Mouse (Mus musculus) liver, embryonic 15.5 days (tissue): ENCODE results near the gene Capn1. TPM values are rescaled to one million over a fixed set of nuclear protein-coding genes. Genes with fewer than 3 reads are reported as not detected.
A peak's percentile ranks its signal among the peaks of the same experiment; 100 is the strongest.
"Not testable (repeated sequence)": the region's sequence is repeated elsewhere in the genome, so short reads cannot be mapped to it uniquely, and the experiment has no call there.

Source experiments
- ATAC-seq: fragments of 200-750 bp; cut with Nextera tagmentation; 2 replicates; pipeline ENCODE4 v1.8.0; 2017; ENCODE audit warnings: moderate number of reproducible peaks, mild to moderate bottlenecking, moderate library complexity; ENCODE audit not compliant: insufficient read depth
- H3K27ac ChIP-seq: fragments of 300-500 bp; sonication (generic); replicated peaks from 2 replicates; pipeline ENCODE4 v1.5.1; 2015; ENCODE audit warnings: mild to moderate bottlenecking, inconsistent platforms
- H3K27me3 ChIP-seq: fragments of 300-500 bp; sonication (generic); 2 replicates; pipeline ENCODE4 v1.6.1; 2015; ENCODE audit warnings: mild to moderate bottlenecking, inconsistent platforms
- H3K36me3 ChIP-seq: fragments of 300-500 bp; sonication (generic); replicated peaks from 2 replicates; pipeline ENCODE4 v1.6.1; 2015; ENCODE audit warnings: moderate library complexity, mild to moderate bottlenecking, inconsistent platforms
- H3K4me1 ChIP-seq: fragments of 300-500 bp; sonication (generic); replicated peaks from 2 replicates; pipeline ENCODE4 v1.6.1; 2015; ENCODE audit warnings: inconsistent platforms
- H3K4me2 ChIP-seq: fragments of 300-500 bp; sonication (generic); 2 replicates; pipeline ENCODE4 v1.6.1; 2015; ENCODE audit warnings: moderate library complexity, mild to moderate bottlenecking, inconsistent platforms
- H3K4me3 ChIP-seq: fragments of 300-500 bp; sonication (generic); replicated peaks from 2 replicates; pipeline ENCODE4 v1.5.1; 2015; ENCODE audit warnings: mild to moderate bottlenecking, inconsistent platforms
- H3K9ac ChIP-seq: fragments of 300-500 bp; sonication (generic); 2 replicates; pipeline ENCODE4 v1.6.1; 2015; ENCODE audit warnings: moderate library complexity, mild to moderate bottlenecking, inconsistent platforms
- H3K9me3 ChIP-seq: fragments of 300-500 bp; sonication (generic); replicated peaks from 2 replicates; pipeline ENCODE4 v1.6.1; 2016; ENCODE audit warnings: inconsistent platforms
- WGBS: fragments of 180-500 bp; shearing (Covaris S2); methylation state at CpG from one replicate; pipeline ENCODE4 v1.1.7; 2015; ENCODE audit warnings: mixed read lengths; ENCODE audit not compliant: insufficient replicate concordance; 5-methylcytosine and 5-hydroxymethylcytosine counted together
- polyA plus RNA-seq: library from polyadenylated mRNA; unstranded; fragments of >200 nt; fragmentation: Nextera tagmentation; extraction: Ambion mirVana; gene quantifications from 2 replicates; pipeline ENCODE4 v1.2.1, GENCODE M21; 2015

The Capn1 gene
- polyA plus RNA-seq, 1 experiment from 2014 or later, result 25.1 TPM

DNA sequence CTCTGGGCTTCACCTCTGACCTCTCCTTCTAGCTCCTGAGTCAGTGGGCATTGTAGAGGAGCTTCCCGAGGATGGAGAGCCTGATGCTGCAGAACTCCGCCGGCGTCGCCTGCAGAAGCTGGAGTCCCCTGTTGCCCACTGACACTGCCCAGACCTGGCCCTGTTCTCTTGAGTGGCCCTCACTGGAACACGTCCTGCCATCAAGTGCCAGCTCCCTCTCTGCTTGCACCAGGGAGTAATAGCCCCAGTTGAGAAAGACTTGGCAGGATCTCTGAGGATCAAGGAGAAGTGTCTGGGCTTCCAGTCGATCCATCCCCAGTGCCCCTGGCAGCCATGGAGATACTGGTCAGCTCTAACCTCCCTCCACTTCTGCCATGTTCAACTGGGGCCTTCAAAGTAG is 36.8 kb upstream of the Capn1 start:
- no peak overlapping the region for H3K4me2 ChIP-seq
- WGBS, result 83% methylated on average over 7 of the region's 7 CpGs
- H3K4me1 ChIP-seq, result peaks cover 45% of the 10 kb centered on the region
- H3K4me3 ChIP-seq, result no peak overlapping the region
- no peaks in the 10 kb centered on the region for H3K9me3 ChIP-seq
- H3K27ac ChIP-seq, result no peak overlapping the region
- peaks cover 80% of the 10 kb centered on the region for H3K36me3 ChIP-seq
- no peaks in the 10 kb centered on the region for H3K27me3 ChIP-seq
- no peak for ATAC-seq
- H3K9ac ChIP-seq, result no peak overlapping the region

DNA sequence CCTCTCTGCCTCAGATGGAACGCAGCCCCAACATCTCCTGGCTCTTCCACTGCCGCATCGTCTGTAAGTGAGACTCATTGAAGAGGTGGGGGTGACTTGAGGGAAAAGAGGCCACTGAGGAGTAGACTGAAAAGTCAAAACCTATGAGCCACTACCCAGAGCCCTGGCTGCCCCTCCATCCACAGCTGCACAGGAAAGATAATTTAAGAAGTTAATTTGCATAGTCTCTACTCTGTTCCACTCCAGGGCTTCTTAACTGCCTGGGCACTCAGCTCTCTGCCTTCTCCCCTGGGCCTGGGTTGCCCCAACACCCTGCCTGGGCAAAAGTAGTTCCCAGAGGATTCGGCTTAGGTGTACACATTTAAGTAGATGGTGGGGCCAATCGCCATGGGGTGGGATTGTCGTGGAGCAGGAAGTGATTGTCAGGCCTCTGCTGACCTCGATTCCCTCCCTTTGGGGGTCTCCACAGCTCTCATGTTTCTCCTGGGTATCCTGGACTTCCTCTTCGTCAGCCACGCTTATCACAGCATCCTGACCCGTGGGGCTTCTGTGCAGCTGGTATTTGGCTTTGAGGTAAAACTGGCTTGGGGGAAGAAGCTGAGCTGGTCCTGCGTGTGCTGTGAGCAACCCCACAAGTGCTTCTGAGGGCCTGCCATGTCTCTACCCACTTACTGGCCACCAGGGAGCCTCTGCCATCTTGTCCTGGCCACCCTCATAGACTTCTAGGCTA is 33.1 kb upstream of the Capn1 start:
- peak overlapping the region; percentile 87 for H3K4me3 ChIP-seq
- no peak for ATAC-seq
- H3K27ac ChIP-seq, result peak overlapping the region; percentile 99
- peaks cover 60% of the 10 kb centered on the region for H3K36me3 ChIP-seq
- peaks cover 54% of the 10 kb centered on the region for H3K4me1 ChIP-seq
- no peaks in the 10 kb centered on the region for H3K9me3 ChIP-seq
- peak overlapping the region; percentile 73 for H3K9ac ChIP-seq
- 48% methylated on average over 11 of the region's 11 CpGs for WGBS
- no peaks in the 10 kb centered on the region for H3K27me3 ChIP-seq
- peak overlapping the region; percentile 77 for H3K4me2 ChIP-seq

DNA sequence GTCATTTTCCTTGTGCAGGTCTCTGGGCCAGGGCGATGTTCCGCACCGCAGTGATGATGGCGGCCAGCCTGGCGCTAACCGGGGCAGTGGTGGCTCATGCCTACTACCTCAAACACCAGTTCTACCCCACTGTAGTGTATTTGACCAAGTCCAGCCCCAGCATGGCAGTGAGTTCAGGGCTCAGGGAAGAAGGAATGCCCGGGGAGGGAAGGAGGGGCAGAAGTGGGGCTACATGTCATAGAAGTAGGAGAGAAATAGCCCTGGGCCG is 32.1 kb upstream of the Capn1 start:
- H3K4me1 ChIP-seq, result peaks cover 48% of the 10 kb centered on the region

DNA sequence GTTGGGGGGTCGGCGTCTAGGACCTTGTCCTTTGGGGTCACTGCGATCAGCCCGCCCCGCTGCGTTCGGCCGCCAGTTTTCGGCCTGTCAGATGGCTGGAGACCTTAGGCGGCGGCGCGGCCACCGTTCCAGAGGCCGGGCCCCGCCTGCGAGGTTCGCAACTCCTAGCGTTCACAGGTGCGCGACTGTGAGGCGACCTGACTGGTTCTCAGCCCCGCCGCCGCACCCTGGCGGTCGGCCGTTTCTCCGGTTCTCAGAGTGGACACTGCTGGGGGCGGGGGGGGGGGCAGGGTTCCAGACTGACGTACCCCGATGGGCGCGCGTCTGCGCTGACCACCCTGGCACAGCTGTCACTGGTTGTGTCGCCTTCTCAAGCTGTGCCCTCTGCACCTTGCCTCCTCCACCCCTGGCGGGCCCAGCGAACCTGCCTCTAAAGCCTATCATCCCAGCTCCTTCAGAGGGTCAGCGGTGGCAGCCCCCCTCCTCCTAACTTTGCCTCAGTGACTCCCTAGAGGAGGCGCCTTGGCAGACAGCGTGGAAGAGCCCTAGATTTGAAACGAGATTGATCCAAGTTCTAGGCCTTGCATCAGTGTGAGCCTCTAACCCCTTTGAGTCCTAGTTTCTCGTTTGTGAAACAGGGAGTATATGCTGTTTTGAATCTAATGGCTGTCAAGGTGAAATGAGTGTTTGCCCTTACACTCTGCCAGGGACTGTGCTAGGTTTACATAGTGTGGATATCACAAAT is 31.6 kb upstream of the Capn1 start:
- Histone ChIP-seq H3K4me2 (peak overlapping the region; percentile 77), H3K27ac (peak overlapping the region; percentile 99), H3K4me1 (peaks cover 48% of the 10 kb centered on the region), H3K27me3 (no peaks in the 10 kb centered on the region), H3K4me3 (peak overlapping the region; percentile 87), H3K9ac (peak overlapping the region; percentile 73), H3K36me3 (peaks cover 45% of the 10 kb centered on the region), H3K9me3 (no peaks in the 10 kb centered on the region)
- peak; percentile 7 for ATAC-seq
- 1% methylated on average over 44 of the region's 44 CpGs for WGBS

More for the DNA sequence above, 32.1 kb upstream of the Capn1 start:
- Histone ChIP-seq H3K27ac (peak overlapping the region; percentile 99), H3K9me3 (no peaks in the 10 kb centered on the region), H3K27me3 (no peaks in the 10 kb centered on the region), H3K4me2 (peak overlapping the region; percentile 77), H3K4me3 (peak overlapping the region; percentile 87), H3K9ac (peak overlapping the region; percentile 73), H3K36me3 (peaks cover 50% of the 10 kb centered on the region)
- WGBS, result 73% methylated on average over 8 of the region's 8 CpGs
- ATAC-seq, result no peak

DNA sequence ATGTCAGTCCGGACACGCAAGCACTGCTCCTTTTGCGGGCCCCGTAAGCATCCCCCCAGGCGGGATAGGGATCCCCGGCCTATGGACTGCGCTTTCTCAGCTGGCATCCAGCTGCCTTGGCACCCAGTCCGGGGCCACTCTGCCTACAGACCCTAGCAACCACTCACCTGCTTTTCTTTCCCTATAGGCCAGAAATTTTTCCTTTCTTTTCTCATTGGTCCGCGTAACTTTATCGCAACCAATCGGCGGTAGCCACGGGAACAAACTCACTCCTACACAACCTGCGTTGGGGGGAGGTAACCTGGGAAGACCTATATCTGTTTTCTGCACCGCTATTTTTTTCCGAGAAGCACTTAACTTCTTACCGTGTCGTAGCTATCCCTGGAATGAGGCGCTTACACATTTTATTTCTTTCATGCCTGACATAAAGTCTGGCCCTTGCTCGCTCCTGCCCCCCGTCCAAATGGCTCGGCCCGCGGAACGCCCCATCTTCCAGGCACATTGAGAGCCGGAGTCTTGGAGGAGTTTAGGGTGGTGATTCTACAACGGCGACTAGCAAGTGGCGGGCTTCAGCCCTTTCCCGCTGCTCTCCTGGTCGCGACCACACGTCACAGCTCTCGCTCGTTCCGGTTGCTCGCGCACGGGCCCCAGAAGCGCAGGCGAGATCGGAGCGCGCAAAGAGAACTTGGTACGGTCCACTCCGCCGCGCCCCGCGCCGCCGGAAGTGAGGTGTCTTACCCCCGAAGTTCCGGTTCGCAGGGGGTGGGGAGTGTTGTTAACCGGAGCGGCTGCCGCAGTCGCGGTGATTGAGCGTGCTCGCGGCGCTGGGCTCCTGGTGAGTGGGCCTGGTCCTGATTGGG is 30.8 kb upstream of the Capn1 start, which contains the start of gene Syvn1:
Syvn1 (plus strand) TSS at position 283 of the 860 bp plus-strand sequence.
- H3K4me2 ChIP-seq, result peak within 1 kb of the TSS; percentile 77
- H3K4me1 ChIP-seq, result peaks cover 48% of the 10 kb centered on the region
- no peaks in the 10 kb centered on the region for H3K27me3 ChIP-seq
- peak within 1 kb of the TSS; percentile 87 for H3K4me3 ChIP-seq
- no peaks in the 10 kb centered on the region for H3K9me3 ChIP-seq
- peaks cover 37% of the 10 kb centered on the region for H3K36me3 ChIP-seq
- peak within 1 kb of the TSS; percentile 99 for H3K27ac ChIP-seq
- H3K9ac ChIP-seq, result peak within 1 kb of the TSS; percentile 73
- under 1% methylated on average over 65 of the region's 65 CpGs for WGBS
- peak; percentile 90 for ATAC-seq

DNA sequence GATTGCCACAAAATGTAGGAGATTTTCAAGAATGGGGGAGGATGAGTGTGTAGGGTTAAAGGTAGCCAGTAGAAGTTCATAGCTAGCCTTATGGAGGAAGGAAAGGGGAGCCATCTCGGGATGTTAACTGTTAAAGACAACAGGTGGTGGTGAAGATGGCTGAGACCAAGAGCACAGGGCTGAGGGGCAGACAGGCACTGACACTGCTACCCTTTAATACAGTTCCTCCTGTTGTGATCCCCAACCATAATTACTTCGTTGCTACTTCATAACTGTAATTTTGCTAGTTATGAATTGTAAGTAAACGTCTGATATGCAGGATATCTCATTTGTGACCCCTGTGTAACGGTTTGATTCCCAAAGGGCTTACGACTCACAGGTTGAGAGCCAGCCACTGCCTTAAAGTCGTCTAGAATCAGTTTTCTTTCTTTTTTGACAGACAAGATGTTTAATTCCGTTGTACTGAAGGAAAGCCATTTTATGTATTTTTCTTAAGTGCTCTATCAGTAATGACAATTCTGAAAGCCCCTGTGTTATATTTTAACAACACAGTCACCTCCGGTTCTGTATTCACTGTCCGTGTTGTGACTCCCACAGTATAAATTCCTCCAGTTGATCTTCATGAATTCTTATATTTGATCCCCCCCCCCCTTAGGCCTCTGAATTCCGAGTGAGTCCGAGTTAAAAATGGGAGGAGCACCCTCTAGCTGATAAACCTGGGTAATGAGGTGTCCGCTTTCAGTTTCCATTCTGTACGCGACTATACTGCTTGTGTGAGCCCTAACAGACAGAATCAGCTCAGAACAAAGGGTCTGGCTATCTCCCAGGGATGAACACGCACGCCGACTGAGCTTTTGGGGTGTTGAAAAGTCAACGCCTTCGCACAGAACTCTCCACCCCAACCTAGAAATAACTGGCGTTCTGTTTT is 29.9 kb upstream of the Capn1 start:
- peak overlapping the region; percentile 87 for H3K4me3 ChIP-seq
- peaks cover 42% of the 10 kb centered on the region for H3K4me1 ChIP-seq
- H3K27ac ChIP-seq, result peak overlapping the region; percentile 99
- ATAC-seq, result peak; percentile 55
- H3K27me3 ChIP-seq, result no peaks in the 10 kb centered on the region
- H3K9me3 ChIP-seq, result no peaks in the 10 kb centered on the region
- 12% methylated on average over 20 of the region's 20 CpGs for WGBS
- peak overlapping the region; percentile 73 for H3K9ac ChIP-seq
- peaks cover 28% of the 10 kb centered on the region for H3K36me3 ChIP-seq
- H3K4me2 ChIP-seq, result peak overlapping the region; percentile 77

DNA sequence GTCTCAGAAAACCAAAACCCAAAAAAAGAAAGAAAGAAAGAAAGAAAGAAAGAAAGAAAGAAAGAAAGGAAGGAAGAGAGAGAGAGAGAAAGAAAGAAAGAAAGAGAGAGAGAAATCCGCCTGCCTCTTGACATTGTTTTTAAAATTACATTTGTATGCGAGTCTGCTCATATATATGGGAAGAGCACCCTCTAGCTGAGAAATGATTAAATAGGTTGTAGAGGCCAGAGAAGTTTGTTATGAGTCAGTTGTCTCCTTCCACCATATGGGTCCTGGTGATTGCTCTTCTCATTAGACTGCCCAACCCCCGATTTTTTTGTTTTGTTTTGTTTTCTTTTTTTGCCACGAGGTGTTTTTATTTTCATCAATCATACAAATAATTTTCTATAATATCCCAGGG is 28.4 kb upstream of the Capn1 start:
- WGBS, result 30% methylated on average over 4 of the region's 4 CpGs
- not testable (repeated sequence) for H3K4me3 ChIP-seq, H3K4me2 ChIP-seq, H3K27me3 ChIP-seq, H3K9ac ChIP-seq, H3K27ac ChIP-seq, H3K9me3 ChIP-seq, ATAC-seq
- Histone ChIP-seq H3K36me3 (peaks cover 13% of the 10 kb centered on the region), H3K4me1 (peaks cover 36% of the 10 kb centered on the region)

DNA sequence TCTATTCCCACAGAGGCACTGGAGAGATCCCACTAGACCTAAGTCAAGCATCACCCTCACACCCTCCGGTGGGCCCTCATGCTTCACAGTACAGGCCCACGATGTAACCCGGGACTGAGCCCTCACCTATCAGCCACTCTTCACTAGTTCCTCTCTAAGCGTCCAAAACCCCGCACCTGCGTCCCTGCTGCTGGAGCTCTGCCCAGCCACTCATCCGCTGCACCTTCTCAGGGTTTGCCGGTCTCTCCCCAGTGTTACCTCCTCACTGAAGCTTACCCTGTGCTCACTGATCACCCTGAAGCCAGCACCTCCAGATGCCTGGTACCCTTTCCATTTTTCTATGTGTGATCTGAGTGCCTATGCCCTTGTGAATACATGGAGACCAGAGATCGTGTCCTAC is 26.6 kb upstream of the Capn1 start:
- Histone ChIP-seq H3K4me2 (no peak overlapping the region), H3K36me3 (no peaks in the 10 kb centered on the region), H3K9me3 (no peaks in the 10 kb centered on the region), H3K27ac (no peak overlapping the region), H3K9ac (no peak overlapping the region), H3K4me1 (peaks cover 21% of the 10 kb centered on the region), H3K4me3 (no peak overlapping the region), H3K27me3 (no peaks in the 10 kb centered on the region)
- ATAC-seq, result no peak
- WGBS, result 75% methylated on average over 9 of the region's 9 CpGs

DNA sequence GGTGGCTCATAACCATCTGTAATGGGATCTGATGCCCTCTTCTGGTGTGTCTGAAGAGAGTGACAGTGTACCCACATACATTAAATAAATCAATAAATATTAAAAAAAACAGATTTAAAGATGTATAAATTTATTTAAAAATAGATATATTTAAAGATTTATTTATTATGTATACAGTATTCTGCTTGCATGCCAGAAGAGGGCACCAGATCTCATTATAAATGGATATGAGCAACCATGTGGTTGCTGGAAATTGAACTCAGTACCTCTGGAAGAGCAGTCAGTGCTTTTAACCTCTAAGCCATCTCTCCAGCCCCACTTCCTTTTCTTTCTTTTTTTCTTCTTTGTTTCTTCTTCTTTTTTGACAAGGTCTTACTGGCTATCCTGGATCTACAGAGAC is 24.3 kb upstream of the Capn1 start:
- no peak for ATAC-seq
- H3K9ac ChIP-seq, result no peak overlapping the region
- no peaks in the 10 kb centered on the region for H3K9me3 ChIP-seq
- H3K4me1 ChIP-seq, result peaks cover 17% of the 10 kb centered on the region
- no peak overlapping the region for H3K27ac ChIP-seq
- no peak overlapping the region for H3K4me3 ChIP-seq
- no peaks in the 10 kb centered on the region for H3K27me3 ChIP-seq
- no peak overlapping the region for H3K4me2 ChIP-seq
- no peaks in the 10 kb centered on the region for H3K36me3 ChIP-seq

DNA sequence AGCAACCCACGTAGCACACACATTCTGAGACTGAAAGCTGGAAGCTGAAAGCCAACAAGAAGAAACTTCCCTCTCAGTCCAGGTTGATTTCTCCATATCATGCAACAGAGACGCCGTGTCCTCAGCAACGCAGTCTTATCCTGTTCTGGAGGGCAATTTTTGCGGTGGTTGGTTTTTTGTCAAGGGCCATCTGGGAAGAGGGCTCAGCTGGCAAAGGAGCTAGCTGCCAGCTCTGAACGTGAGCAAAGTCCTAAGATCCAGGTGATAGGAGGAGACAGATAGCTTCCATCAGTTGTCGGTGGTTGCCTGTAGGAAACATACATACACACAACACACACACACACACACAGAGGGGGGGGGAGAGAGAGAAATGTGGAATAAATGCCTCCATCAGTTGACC is 22.6 kb upstream of the Capn1 start:
- Histone ChIP-seq H3K4me3 (no peak overlapping the region), H3K27me3 (no peaks in the 10 kb centered on the region), H3K9me3 (no peaks in the 10 kb centered on the region), H3K36me3 (no peaks in the 10 kb centered on the region), H3K4me2 (no peak overlapping the region), H3K9ac (no peak overlapping the region), H3K4me1 (peaks cover 7% of the 10 kb centered on the region; the same call in 1 of the 2 replicates), H3K27ac (no peak overlapping the region)
- ATAC-seq, result no peak
- 61% methylated on average over 7 of the region's 7 CpGs for WGBS
